Mouse (Mus musculus) gastrocnemius, adult 18-20 months (tissue): ENCODE measurements around the gene Aatk. TPM values are rescaled to one million over a fixed set of nuclear protein-coding genes. Genes with fewer than 3 reads are reported as not detected.

Source experiments
- DNase-seq: peaks from one replicate; pipeline ENCODE4 v3.0.0; 2021; ENCODE audit warnings: low spot score
- total RNA-seq, 2 experiments: library from RNA; stranded (reverse); gene quantifications; 2 replicates each; pipeline ENCODE4 v1.2.3; 2021

Aatk gene
- total RNA-seq, 2 experiments from 2014 or later = 3.2 to 3.6 TPM

GRCm38 (mm10) chr11:120026941-120027340 is 20.0 kb downstream of the Aatk start:
- DNase-seq = no peak

- no peak for DNase-seq
Measured at GRCm38 (mm10) chr11:120022841-120023240, 24.1 kb downstream of the Aatk start.

- DNase-seq = no peak
Measured at GRCm38 (mm10) chr11:120022216-120022615, 24.8 kb downstream of the Aatk start.

GRCm38 (mm10) chr11:120021367-120021766 is 25.6 kb downstream of the Aatk start:
- DNase-seq = no peak

GRCm38 (mm10) chr11:120019542-120020440 is 27.2 kb downstream of the Aatk start:
- no peak for DNase-seq

GRCm38 (mm10) chr11:120017011-120017410 is 30.0 kb downstream of the Aatk start:
- DNase-seq = no peak

GRCm38 (mm10) chr11:120014758-120015157 is 32.2 kb downstream of the Aatk start:
- DNase-seq = no peak

- peak; percentile 74 for DNase-seq
Measured at GRCm38 (mm10) chr11:120013174-120013711, 33.7 kb downstream of the Aatk start.

GRCm38 (mm10) chr11:120012702-120013101 is 34.3 kb downstream of the Aatk start:
- no peak for DNase-seq

GRCm38 (mm10) chr11:120011761-120012560 is 35.0 kb downstream of the Aatk start:
- no peak for DNase-seq

GRCm38 (mm10) chr11:120011114-120011760 is 35.7 kb downstream of the Aatk start:
- DNase-seq = no peak

- DNase-seq = no peak
Measured at GRCm38 (mm10) chr11:120009937-120010336, 37.0 kb downstream of the Aatk start.

- no peak for DNase-seq
Measured at GRCm38 (mm10) chr11:120008956-120009355, 38.0 kb downstream of the Aatk start.

- no peak for DNase-seq
Measured at GRCm38 (mm10) chr11:120008501-120008900, 38.5 kb downstream of the Aatk start.

- DNase-seq = no peak
Measured at GRCm38 (mm10) chr11:120007496-120008080, 39.4 kb downstream of the Aatk start.

- DNase-seq = no peak
Measured at GRCm38 (mm10) chr11:120005434-120006317, 41.3 kb downstream of the Aatk start.

GRCm38 (mm10) chr11:120002634-120003220 is 44.2 kb downstream of the Aatk start:
- no peak for DNase-seq

- DNase-seq = no peak
Measured at GRCm38 (mm10) chr11:120002041-120002440, 44.9 kb downstream of the Aatk start.

GRCm38 (mm10) chr11:119997351-119997750 is 49.6 kb downstream of the Aatk start:
- no peak for DNase-seq

GRCm38 (mm10) chr11:119991338-119991678 is 55.7 kb downstream of the Aatk start:
- peak; percentile 92 for DNase-seq
